Mouse (Mus musculus) gastrocnemius, adult 2 months (tissue): Measurements from ENCODE around the gene Cars. TPM values are rescaled to one million over a fixed set of nuclear protein-coding genes. Genes with fewer than 3 reads are reported as not detected.
"Not testable (repeated sequence)": the region's sequence is repeated elsewhere in the genome, so short reads cannot be mapped to it uniquely, and the experiment has no call there.

Experiments
- DNase-seq: peaks from one replicate; pipeline ENCODE4 v3.0.0; 2022
- H3K27ac ChIP-seq: fragments of 200-600 bp; 2 replicates; pipeline ENCODE4 v1.8.1; 2022; ENCODE audit warnings: mild to moderate bottlenecking
- H3K4me3 ChIP-seq: fragments of 200-600 bp; 2 replicates; pipeline ENCODE4 v1.8.1; 2022; ENCODE audit warnings: mild to moderate bottlenecking, moderate library complexity
- CTCF ChIP-seq: fragments of 200-600 bp; IDR thresholded peaks from 2 replicates; pipeline ENCODE4 v1.8.1; 2022; ENCODE audit warnings: antibody characterized with exemption, mild to moderate bottlenecking, moderate library complexity
- intact Hi-C: fragments of 180-260 bp; cut with DNase I; formaldehyde crosslinking; loops from one replicate; pipeline ENCODE4 v1.15.1; 2025
- total RNA-seq, 2 experiments: library from RNA; stranded (reverse); gene quantifications; 2 replicates each; pipeline ENCODE4 v1.2.3; 2021

Cars gene
- total RNA-seq, 2 experiments from 2014 or later, result 37.2 to 42.3 TPM

DNA sequence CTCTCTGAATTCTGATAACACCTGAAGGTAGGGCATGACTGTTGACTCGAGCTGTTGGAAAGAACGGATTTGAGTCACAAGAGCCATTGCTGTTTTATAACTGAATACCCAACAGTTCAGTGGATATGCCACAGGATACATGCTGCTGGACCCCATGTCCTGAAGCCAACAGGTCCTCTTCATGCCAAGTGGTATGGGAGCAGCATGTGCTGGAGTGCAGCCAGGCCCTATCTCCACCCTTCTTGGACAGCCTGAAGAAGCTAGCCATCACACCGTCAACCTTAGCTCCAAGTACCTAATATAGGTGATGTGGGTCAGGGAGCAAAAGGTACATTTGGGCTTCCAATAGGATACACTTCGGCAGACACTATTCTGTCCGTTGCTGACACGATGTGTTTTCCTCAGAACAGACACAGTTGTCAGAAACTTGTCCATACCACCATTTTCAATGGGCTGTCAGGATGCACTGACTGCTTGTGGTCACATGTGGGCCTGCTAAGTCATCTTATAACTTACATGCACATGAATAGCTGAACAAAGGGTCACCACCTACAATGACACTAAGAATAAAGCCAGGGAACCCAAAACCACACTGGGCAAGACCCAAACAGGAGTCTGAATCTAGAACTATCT lies 34.8 kb downstream of the Cars start:
- intact Hi-C loops, result no loop called here
- TF ChIP-seq CTCF, result no peak
- H3K27ac ChIP-seq, result no peak overlapping the region
- no peak for DNase-seq
- no peak overlapping the region for H3K4me3 ChIP-seq

- no peak for DNase-seq
- no peak for TF ChIP-seq CTCF
- H3K27ac ChIP-seq, result no peak overlapping the region
- H3K4me3 ChIP-seq, result no peak overlapping the region
- intact Hi-C loops, result no loop called here
These were observed 36.1 kb downstream of the Cars start for GRCm38 (mm10) chr7:143563787-143564186.

DNA sequence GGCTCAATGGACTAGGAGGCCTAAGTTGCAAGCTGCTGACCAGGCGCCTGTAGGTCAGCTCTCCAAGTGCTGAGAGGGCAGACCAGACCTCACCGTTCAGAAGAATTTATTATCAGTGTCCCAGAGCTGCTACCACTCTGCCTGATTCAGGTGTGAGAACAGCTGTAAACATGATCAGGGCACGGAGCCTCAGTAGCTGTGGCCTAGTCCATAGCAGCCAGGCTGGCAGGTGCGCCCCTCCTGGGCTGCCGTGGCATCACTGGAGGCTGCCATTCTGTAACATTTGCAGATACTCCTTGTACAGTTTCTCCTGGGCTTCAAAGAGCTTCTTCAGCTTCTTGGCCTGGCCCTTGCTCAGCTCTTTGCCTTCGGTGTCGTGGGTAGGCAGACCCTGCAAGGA lies 42.3 kb downstream of the Cars start:
- no peak for DNase-seq
- Histone ChIP-seq H3K27ac (peak overlapping the region; percentile 49), H3K4me3 (no peak overlapping the region)
- intact Hi-C loops, result no loop called here
- no peak for TF ChIP-seq CTCF

GRCm38 (mm10) chr7:143556964-143557610 lies 42.8 kb downstream of the Cars start:
- peak; percentile 74 for DNase-seq
- TF ChIP-seq CTCF, result no peak
- intact Hi-C loops, result no loop called here
- no peak overlapping the region for H3K4me3 ChIP-seq
- peak overlapping the region; percentile 49 for H3K27ac ChIP-seq

- Histone ChIP-seq H3K27ac (peak overlapping the region; percentile 97), H3K4me3 (peak overlapping the region; percentile 98)
- TF ChIP-seq CTCF, result no peak
- intact Hi-C loops, result no loop called here
- DNase-seq, result no peak
These were observed 50.2 kb downstream of the Cars start for GRCm38 (mm10) chr7:143549588-143550220.

GRCm38 (mm10) chr7:143548976-143549457 lies 50.9 kb downstream of the Cars start, which contains the start of gene Nap1l4:
Gene Nap1l4, minus strand, starts transcription at chr7:143549106.
- DNase-seq, result peak; percentile 98
- Histone ChIP-seq H3K27ac (peak within 1 kb of the TSS; percentile 97), H3K4me3 (peak within 1 kb of the TSS; percentile 98)
- intact Hi-C loops, result no loop called here
- TF ChIP-seq CTCF, result no peak

- no peak for TF ChIP-seq CTCF
- DNase-seq, result no peak
- intact Hi-C loops, result no loop called here
- Histone ChIP-seq H3K27ac (peak overlapping the region; percentile 97), H3K4me3 (peak overlapping the region; percentile 98)
These were observed 51.5 kb downstream of the Cars start for GRCm38 (mm10) chr7:143548231-143548961.

- no peak for DNase-seq
- no peak for TF ChIP-seq CTCF
- intact Hi-C loops, result no loop called here
- H3K27ac ChIP-seq, result peak overlapping the region; percentile 32; the same call in 1 of the 2 replicates
- H3K4me3 ChIP-seq, result 0 out of 2 replicates have a peak overlapping the region, but pooled peaks have one; percentile 3
These were observed 53.3 kb downstream of the Cars start for GRCm38 (mm10) chr7:143546554-143546953.

GRCm38 (mm10) chr7:143544368-143544767 lies 55.5 kb downstream of the Cars start:
- peak; percentile 66 for TF ChIP-seq CTCF
- Histone ChIP-seq H3K27ac (no peak overlapping the region), H3K4me3 (no peak overlapping the region)
- intact Hi-C loops, result no loop called here
- no peak for DNase-seq

- TF ChIP-seq CTCF, result no peak
- Histone ChIP-seq H3K27ac (no peak overlapping the region), H3K4me3 (no peak overlapping the region)
- DNase-seq, result no peak
- intact Hi-C loops, result no loop called here
These were observed 61.2 kb downstream of the Cars start for GRCm38 (mm10) chr7:143538671-143539070.

DNA sequence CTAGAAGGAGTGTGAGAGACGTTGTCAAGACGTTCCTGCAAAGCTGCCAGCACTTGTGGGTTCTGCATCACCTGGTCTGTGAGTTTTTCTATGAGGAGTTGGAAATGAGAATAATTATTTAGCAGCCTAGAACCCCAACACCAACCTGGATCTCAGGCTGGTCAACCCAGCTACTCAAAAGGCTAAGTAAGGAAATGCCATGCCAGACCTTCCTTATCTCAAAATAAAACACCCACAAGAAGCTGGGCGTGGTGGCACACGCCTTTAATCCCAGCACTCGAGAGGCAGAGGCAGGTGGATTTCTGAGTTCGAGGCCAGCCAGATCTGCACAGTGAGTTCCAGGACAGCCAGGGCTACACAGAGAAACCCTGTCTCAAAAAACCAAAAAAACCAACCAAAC lies 61.7 kb downstream of the Cars start:
- DNase-seq, H3K4me3 ChIP-seq, intact Hi-C loops, H3K27ac ChIP-seq: not testable (repeated sequence)

DNA sequence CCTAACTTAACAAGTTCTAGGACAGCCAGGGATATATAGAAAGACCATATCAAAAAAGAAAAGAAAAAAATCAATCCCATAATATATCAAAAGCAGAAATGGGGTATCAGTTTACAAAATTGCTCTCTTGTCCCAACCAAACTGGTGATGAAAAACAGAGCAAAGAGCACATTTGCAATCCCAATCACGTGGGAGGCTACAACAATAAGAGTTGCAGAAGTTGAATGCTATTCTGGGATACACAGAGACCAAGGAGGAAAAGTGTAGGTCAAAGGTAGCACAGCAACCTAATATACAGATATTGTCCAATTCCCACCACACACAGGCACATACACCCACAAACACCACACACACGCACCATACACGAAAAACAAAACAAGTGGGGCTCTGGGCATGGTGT lies 63.6 kb downstream of the Cars start:
- no peak for TF ChIP-seq CTCF
- intact Hi-C loops, result no loop called here
- no peak overlapping the region for H3K4me3 ChIP-seq
- no peak overlapping the region for H3K27ac ChIP-seq
- DNase-seq, result no peak

DNA sequence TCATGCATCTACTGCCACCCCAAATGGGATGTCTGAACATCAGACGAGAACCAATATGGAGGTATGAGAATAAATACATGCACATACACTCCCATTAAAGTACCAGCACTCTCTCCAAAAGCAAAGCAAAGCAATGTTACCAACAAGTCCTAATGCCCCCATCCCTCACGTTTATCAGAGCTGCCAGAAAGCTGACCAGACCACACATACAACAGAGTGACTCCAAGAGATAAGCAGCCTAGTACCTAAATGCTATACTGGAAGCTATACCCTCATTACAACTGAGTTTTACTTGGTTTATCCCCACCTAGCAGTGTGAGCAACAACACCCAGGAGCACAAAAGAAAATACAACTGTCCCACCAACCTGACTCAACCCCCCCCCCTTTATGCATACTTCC lies 66.6 kb downstream of the Cars start:
- intact Hi-C loops, result no loop called here
- Histone ChIP-seq H3K27ac (no peak overlapping the region), H3K4me3 (no peak overlapping the region)
- no peak for TF ChIP-seq CTCF
- no peak for DNase-seq
